Mouse (Mus musculus) thymus, adult 2 months (tissue): Measurements from ENCODE around the gene Barhl1.

ENCODE experiments used
- CTCF ChIP-seq: fragments of 200-500 bp; IDR thresholded peaks from 2 replicates; pipeline ENCODE4 v1.5.1; 2012; ENCODE audit warnings: mild to moderate bottlenecking, control low read depth, low read length, moderate library complexity, borderline replicate concordance; ENCODE audit not compliant: control insufficient read depth, poor library complexity, insufficient read depth; ENCODE audit errors: extremely low read depth
- POLR2A ChIP-seq: fragments of 200-500 bp; IDR thresholded peaks from 2 replicates; pipeline ENCODE4 v1.6.1; 2012; ENCODE audit warnings: mild to moderate bottlenecking, low read length, control low read depth, moderate library complexity; ENCODE audit not compliant: control insufficient read depth, poor library complexity, insufficient read depth; ENCODE audit errors: extremely low read depth

GRCm38 (mm10) chr2:28915104-28915738 lies 1.2 kb downstream of the Barhl1 start:
- TF ChIP-seq CTCF (no peak), POLR2A (no peak)
